Mouse (Mus musculus) E14TG2a.4 (cell line): Measurements from ENCODE around the gene Hdac10.

ENCODE experiments used
- CTCF ChIP-seq: conservative IDR thresholded peaks from 2 replicates; pipeline ENCODE4 v1.5.1; 2014; ENCODE audit warnings: low read length
- NANOG ChIP-seq: IDR thresholded peaks from 2 replicates; pipeline ENCODE4 v1.6.1; 2014; ENCODE audit warnings: borderline replicate concordance, low read length, mixed read lengths
- POU5F1 ChIP-seq: IDR thresholded peaks from 2 replicates; pipeline ENCODE4 v1.6.1; 2014; ENCODE audit warnings: low read length, borderline replicate concordance

DNA sequence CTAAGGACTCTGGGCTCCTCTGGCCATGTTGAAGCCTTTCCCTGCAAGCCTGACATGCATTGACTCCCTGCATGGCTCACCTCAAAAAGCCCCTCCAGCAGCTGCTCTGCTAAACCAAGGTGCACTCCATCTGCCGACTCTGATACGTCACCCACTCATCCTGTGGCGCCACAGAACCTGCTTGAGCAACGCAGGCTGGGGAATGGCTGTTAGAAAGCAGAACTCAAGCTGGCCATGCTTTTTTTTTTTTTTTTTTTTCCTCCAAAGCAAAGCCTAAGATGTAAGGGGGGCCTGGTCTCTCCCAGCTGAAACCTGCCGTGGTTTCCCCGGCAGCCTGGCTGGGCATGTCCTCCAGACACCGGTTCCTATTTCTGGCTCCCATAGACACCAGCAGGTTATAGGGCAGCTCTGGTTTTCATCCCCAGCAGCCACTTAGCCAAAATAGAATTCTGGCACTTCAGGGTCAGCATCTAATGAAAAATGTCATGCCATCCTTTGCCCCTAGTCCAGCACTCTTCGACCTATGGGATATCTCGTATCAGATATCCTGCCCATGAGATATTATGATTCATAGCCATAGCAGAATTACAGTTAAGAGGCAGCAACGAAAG, 54.4 kb downstream of the Hdac10 start:
- TF ChIP-seq CTCF (no peak), POU5F1 (no peak), NANOG (no peak)
